Mouse (Mus musculus) retina, postnatal 1 day (tissue): Measurements from ENCODE around the gene Popdc2.
A peak's percentile ranks its signal among the peaks of the same experiment; 100 is the strongest.

Source experiments
- DNase-seq: peaks from one replicate; pipeline ENCODE4 v3.0.0-alpha.2; 2012

Popdc2 gene

DNA sequence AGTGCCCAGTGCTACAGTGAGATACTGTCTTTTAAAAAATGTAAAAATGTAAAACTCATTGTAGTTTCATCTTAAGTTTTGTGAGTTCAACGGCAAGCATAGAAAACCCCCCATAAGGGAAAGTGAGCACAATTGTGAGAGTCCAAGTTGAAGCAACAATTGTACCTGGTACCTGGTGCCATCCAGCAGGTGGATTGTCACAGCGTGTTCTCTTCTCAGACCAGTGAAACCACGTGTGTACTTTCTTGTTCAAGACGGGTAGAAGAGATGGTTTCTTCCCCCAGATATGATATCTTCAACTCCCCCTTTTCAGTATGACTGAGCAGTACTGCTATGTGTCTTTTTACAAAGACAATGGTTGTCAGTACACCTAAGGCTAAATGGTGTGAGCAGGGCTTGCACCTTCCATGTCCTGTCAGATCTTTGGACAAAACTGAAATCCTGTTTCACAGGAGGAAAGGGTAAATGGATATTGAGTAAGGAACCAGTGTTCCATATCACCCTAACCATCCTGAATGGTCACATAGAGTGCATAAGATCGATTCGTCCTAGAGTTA, 3.7 kb upstream of the Popdc2 start:
- DNase-seq: no peak

DNA sequence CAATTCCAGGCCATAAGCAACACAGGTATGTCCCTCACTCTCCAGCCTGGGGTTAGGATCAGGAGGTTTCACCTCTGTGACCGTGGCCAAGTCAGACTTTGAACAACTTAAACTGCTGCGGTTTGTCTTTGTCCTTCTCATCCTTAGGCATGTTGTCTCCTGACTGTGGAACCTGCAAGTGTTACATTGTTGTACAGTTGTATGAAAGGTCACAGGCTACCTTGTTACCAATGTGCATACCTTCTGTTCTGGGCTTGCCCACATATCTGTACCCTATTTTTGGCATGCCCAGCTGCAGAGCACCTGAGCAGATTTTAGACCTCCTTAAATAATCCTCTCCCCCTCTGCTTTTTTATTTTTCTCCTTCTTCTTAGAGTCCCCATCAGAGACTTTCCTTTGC, 2.8 kb upstream of the Popdc2 start:
- no peak for DNase-seq

- no peak for DNase-seq
Observed at GRCm38 (mm10) chr16:38359857-38360256, 2.2 kb upstream of the Popdc2 start.

GRCm38 (mm10) chr16:38360317-38360716, 1.7 kb upstream of the Popdc2 start:
- DNase-seq: peak; percentile 59

DNA sequence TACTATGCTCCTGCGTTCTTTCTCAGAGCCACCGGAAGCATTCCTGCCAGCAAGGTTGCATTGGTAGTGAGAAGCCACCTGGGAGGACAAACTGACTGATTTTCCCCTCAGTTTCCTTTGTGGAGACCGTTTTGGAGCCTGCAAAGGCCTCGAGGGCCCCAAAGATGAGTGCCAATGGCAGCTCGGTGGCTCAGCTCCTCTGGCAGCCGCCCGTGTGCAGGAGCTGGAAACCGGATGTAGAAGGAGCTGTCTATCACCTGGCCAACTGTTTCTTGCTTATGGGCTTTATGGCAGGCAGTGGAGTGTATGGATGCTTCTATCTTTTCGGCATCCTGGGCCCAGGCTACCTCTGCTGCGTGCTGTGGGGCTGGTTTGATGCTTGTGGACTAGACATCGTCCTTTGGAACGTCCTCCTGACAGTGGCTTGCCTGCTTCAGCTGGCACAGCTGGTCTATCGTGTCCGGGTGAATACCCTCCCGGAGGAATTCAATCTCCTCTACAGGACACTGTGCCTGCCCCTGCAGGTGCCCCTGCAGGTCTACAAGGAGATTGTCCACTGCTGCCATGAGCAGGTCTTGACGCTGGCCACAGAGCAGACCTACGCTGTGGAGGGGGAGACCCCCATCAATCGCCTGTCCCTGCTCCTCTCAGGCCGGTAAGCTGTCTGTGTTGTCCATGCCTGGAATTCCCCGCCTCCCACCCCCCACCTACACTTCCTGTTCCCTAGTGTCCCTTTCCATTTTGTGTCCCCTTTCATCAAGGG, 665 bp downstream of the Popdc2 start:
- no peak for DNase-seq

GRCm38 (mm10) chr16:38363256-38363595, 1.2 kb downstream of the Popdc2 start:
- no peak for DNase-seq

DNA sequence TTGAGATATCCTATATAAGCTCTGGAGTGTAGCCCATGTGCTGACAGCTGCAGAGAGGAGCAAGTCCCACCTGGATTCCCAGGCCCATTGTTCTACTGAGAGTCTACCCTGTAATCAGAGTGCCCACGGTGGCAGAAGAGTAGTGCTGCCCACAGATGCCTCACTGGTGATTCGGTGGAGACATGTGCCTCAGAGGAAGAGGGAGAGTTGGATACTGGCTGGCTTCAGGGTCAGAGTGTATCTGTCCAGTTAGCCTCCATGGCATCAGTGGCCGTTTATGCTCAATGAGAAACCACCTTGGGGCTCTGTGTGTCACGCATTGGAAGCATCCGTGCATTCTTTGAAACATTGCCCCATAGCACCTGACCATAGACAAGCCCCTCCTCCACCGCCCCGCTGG, 1.6 kb downstream of the Popdc2 start:
- no peak for DNase-seq

DNA sequence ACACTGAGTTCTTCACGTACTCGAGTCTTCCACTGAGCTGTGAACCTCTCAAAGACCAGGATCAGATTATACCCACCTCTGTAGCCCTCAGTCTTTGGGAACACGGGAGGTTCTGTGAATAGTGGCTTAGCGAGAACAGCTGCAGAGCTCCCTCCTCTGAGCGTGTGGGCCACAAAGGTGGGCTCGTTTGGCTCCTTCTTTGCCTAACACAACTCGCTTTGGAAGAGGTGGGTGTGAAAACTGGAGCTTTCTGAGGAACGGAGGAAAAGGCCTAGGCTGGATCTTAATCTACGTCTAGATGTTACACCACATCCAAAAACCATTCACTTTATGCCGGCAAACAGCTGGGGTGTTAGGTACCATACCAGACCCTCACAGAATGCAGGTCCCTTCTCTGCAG, 3.4 kb downstream of the Popdc2 start:
- DNase-seq: no peak

GRCm38 (mm10) chr16:38366231-38366630, 4.2 kb downstream of the Popdc2 start:
- no peak for DNase-seq

GRCm38 (mm10) chr16:38368336-38368735, 6.3 kb downstream of the Popdc2 start:
- DNase-seq: peak; percentile 66

- DNase-seq: no peak
Observed at GRCm38 (mm10) chr16:38369000-38369399, 7.0 kb downstream of the Popdc2 start.

DNA sequence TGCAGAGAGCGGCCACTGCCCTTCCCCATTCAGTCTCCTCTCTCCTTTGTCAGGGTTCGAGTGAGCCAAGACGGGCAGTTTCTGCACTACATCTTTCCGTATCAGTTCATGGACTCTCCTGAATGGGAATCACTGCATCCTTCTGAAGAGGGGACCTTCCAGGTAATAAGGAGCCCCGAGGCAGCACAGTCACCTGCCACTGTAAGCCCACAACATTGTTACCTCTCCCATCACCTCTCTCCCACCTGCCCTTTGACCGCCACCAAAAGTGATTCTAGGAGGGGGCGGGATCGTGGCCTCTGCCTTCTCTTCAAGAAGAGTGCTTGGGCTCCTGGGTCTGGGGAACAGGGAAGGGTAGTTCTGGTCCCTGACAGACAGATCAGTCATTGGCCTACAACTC, 7.4 kb downstream of the Popdc2 start:
- DNase-seq: no peak

- no peak for DNase-seq
Observed at GRCm38 (mm10) chr16:38369992-38370484, 8.0 kb downstream of the Popdc2 start.

- no peak for DNase-seq
Observed at GRCm38 (mm10) chr16:38370633-38371374, 8.8 kb downstream of the Popdc2 start.

- DNase-seq: no peak
Observed at GRCm38 (mm10) chr16:38371705-38372296, 9.8 kb downstream of the Popdc2 start.

DNA sequence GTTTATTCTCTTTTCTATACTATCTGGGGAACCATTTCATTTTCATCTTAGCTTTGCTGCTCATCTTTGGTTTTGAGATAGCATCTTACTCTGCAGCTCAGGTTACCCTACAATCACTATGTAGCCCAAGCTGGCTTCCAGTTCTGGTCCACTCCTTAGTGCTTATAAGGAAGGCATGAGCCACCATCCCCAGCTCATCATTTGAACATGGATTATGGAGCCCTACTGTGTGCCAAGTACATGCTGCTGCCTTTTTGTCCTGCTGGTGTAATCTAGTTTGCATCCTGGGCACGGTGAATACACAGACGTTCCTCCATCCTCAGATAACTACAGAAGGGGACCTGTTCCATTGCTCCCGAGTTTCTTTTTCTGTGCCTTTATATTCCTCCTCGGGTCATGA, 10.9 kb downstream of the Popdc2 start:
- DNase-seq: no peak

DNA sequence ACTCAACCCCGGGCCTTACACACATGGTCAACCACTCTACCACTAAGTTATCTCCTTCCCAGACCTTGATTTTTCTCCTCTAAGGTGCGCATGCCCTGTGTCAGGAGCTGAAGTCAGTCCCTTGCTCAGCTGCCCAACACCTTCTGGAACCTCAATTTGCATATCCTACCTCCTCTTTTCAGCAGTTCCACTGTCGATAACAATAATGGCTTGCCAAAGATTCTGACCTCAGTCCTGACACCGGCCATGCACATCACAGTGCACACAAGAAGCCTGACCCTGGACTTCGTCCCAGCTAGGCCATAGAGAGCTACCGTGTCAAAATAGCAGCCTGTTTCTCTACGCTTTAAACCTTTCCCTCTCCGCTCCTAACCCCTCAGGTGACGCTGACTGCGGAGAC, 11.4 kb downstream of the Popdc2 start:
- no peak for DNase-seq

DNA sequence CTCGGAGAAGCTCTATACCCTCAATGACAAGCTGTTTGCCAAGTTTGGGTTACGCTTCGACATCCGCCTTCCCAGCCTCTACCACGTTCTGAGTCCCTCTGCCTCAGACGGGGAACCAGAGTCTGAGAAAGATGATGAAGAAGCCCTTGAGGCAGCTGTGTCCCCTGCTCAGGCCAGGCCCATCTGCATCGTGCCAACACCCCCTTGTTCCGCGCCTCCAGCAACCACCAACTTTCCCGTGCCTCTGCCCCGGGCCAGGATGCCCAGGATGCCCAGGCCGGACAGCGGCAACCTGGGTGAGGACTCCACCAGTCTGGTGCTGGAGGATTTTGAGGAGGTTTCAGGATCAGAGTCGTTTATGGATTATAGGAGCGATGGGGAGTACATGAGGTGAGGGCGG, 11.9 kb downstream of the Popdc2 start:
- DNase-seq: no peak

- peak; percentile 21 for DNase-seq
Observed at GRCm38 (mm10) chr16:38374379-38375140, 12.6 kb downstream of the Popdc2 start.

DNA sequence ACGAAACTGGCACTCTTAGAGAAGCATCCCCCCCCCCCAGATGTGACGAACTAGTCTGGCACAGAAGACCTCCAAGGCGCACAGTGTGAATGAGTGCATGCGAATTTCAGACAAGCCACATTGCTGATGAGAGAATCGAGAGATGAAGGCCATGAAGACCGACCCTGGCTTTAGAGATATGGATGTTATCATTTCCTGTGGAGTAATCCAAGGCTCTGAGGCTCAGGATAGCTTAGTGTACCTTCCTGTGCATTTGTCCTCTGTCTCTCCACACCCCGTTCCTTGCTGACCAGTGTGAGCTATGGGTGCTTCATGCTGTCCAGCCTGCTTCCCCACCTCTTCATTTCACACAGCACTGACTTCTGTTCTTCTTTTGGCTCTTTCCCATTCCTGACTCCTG, 13.2 kb downstream of the Popdc2 start:
- DNase-seq: no peak

- DNase-seq: peak; percentile 89
Observed at GRCm38 (mm10) chr16:38376163-38376840, 14.3 kb downstream of the Popdc2 start.

DNA sequence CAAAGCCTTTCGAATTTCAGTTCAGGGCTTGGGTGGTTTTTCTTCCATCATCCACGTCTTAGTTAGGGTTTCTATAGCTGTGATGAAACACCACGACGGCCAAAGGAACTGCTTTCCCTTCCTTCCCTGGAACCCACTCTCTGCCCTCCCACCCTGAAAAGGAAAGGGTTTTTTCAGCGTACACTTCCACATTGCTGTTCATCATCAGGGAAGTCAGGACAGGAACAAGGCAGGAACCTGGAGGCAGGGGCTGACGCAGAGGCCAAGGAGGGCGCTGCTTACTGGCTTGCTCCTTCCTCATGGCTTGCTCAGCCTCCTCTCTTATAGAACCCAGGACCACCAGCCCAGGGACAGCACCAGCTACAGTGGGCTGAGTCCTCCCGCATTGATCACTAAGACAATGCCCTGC, 14.8 kb downstream of the Popdc2 start:
- DNase-seq: no peak
